Mouse (Mus musculus) lung, adult 2 months (tissue): ENCODE data around the gene Nostrin.

ENCODE experiments used
- CTCF ChIP-seq: fragments of 200-500 bp; IDR thresholded peaks from 2 replicates; pipeline ENCODE4 v1.5.1; 2011; ENCODE audit warnings: mild to moderate bottlenecking, low read length, control low read depth; ENCODE audit not compliant: insufficient read depth
- POLR2A ChIP-seq: fragments of 200-500 bp; IDR thresholded peaks from 2 replicates; pipeline ENCODE4 v1.6.1; 2011; ENCODE audit warnings: low read depth, mild to moderate bottlenecking, control low read depth, low read length, borderline replicate concordance; ENCODE audit errors: extremely low read depth

GRCm38 (mm10) chr2:69188732-69189131, 53.1 kb downstream of the Nostrin start:
- TF ChIP-seq CTCF, result no peak
- TF ChIP-seq POLR2A, result no peak
